Mouse (Mus musculus) megakaryocyte, embryonic 14.5 days (primary cell): Measurements from ENCODE around the gene Jph4.

Source experiments
- FLI1 ChIP-seq: IDR thresholded peaks from 2 replicates; pipeline ENCODE4 v1.6.1; 2012; ENCODE audit warnings: low read length, inconsistent platforms, mixed read lengths
- GATA1 ChIP-seq: IDR thresholded peaks from 3 replicates; pipeline ENCODE4 v1.6.1; 2012; ENCODE audit warnings: mixed read lengths, low read length, inconsistent platforms, borderline replicate concordance

GRCm38 (mm10) chr14:55105836-55106809 is 10.6 kb downstream of the Jph4 start, which contains the start of gene Ap1g2:
- no peak for TF ChIP-seq GATA1
- TF ChIP-seq FLI1: no peak
